Mouse (Mus musculus): ENCODE measurements around the gene Nkx6-2. TPM values are rescaled to one million over a fixed set of nuclear protein-coding genes. Genes with fewer than 3 reads are reported as not detected.

Gene Nkx6-2
- 1 to 10 TPM in 1 of 2 experiments, under 1 TPM in 1; 0.39 to 2.5 TPM for polyA plus RNA-seq (2017; shearing (Covaris generic))

GRCm38 (mm10) chr7:139582595-139582994, at the start of gene Nkx6-2:
Nkx6-2 (minus strand) TSS chr7:139582797.

Other genes starting within 250 kb of the Nkx6-2 start
- 10 to 100 TPM; 17.0 to 20.5 TPM for gene Inpp5a, start 193.7 kb downstream of the Nkx6-2 start, polyA plus RNA-seq (2017; shearing (Covaris generic))
- gene Cfap46, start 101.0 kb upstream of the Nkx6-2 start, polyA plus RNA-seq (2017; shearing (Covaris generic)): 1 to 10 TPM in 1 of 2 experiments, under 1 TPM in 1; 0.24 to 1.3 TPM